ENCODE assay signal across 8 mouse cellular contexts in the genomic region with DNA sequence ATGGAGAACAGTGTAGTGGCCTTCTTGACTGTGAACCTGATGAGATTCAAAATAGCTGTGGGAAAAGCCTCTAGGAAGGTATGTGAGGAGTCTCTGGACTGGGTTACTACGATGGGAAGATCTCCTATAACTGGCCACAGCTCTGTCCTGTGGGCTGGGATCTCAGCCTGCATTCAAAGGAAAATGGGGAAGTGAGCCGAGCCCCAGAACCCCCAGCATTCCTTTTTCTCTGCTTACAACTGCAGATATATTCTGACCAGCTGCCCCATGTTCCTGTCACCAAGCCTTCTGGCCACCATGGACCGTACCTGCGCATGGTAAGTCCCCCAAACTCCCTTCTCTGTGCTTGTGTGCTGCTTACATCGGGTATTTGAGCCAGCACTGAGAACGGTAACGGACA. TPM values are rescaled to one million over a fixed set of nuclear protein-coding genes. Genes with fewer than 3 reads are reported as not detected.
DNase-seq lines count a peak whose midpoint lies in the region; ATAC-seq and TF ChIP-seq lines count a peak whose summit lies in the region.

Ntpcr (plus strand) TSS at position 218 of the 400 bp plus-strand sequence.

- H3K27ac ChIP-seq in lung, postnatal 0 days (ENCODE audit: low read length) = no peak within 1 kb of the TSS
- H3K27ac ChIP-seq in embryonic fibroblast, embryonic 13.5 days (ENCODE audit: insufficient read depth, low read length) = no peak within 1 kb of the TSS
- H3K27ac ChIP-seq in limb, embryonic 11.5 days (replicated peaks; ENCODE audit: low read depth, low read length) = no peak within 1 kb of the TSS
- no peak within 1 kb of the TSS for H3K27ac ChIP-seq in neural tube, embryonic 15.5 days (replicated peaks)

- no peak for TF ChIP-seq EP300 in lung, postnatal 0 days (IDR thresholded peaks at IDR 0.05)

- no peak for DNase-seq in lung, postnatal 0 days (ENCODE audit: low spot score)
- no peak for DNase-seq in lung, postnatal 25 days (ENCODE audit: low spot score)
- no peak for DNase-seq in heart, postnatal 14 days
- no peak for DNase-seq in limb, embryonic 11.5 days (ENCODE audit: low spot score)
- DNase-seq in right cerebral cortex, postnatal 14 days = no peak
- DNase-seq in spleen, postnatal 14 days (ENCODE audit: low spot score in 2 of 2) = no peak

- no peak within 1 kb of the TSS for H3K4me3 ChIP-seq in lung, postnatal 0 days (ENCODE audit: low read depth, low read length)
- no peak within 1 kb of the TSS for H3K4me3 ChIP-seq in embryonic fibroblast, embryonic 13.5 days (ENCODE audit: insufficient read depth, low read length)
- H3K4me3 ChIP-seq in limb, embryonic 11.5 days (ENCODE audit: low read depth, low read length) = no peak within 1 kb of the TSS
- no peak within 1 kb of the TSS for H3K4me3 ChIP-seq in neural tube, embryonic 15.5 days (replicated peaks)

- no peaks in the 10 kb centered on the region for H3K27me3 ChIP-seq in lung, postnatal 0 days (replicated peaks; ENCODE audit: insufficient read depth, low read length)
- no peaks in the 10 kb centered on the region for H3K27me3 ChIP-seq in limb, embryonic 11.5 days (ENCODE audit: control insufficient read depth, insufficient read depth, low read length)
- no peaks in the 10 kb centered on the region for H3K27me3 ChIP-seq in neural tube, embryonic 15.5 days (replicated peaks)

- H3K9ac ChIP-seq in lung, postnatal 0 days (replicated peaks; ENCODE audit: low read depth) = no peak within 1 kb of the TSS
- H3K9ac ChIP-seq in limb, embryonic 11.5 days (ENCODE audit: low read length) = no peak within 1 kb of the TSS
- H3K9ac ChIP-seq in neural tube, embryonic 15.5 days (replicated peaks) = no peak within 1 kb of the TSS

- no peak for TF ChIP-seq POLR2A in embryonic fibroblast, embryonic 13.5 days (IDR thresholded peaks at IDR 0.05; ENCODE audit: low read depth, low read length)

- H3K4me1 ChIP-seq in lung, postnatal 0 days (ENCODE audit: insufficient read depth, low read depth, low read length) = no peaks in the 10 kb centered on the region
- H3K4me1 ChIP-seq in embryonic fibroblast, embryonic 13.5 days (ENCODE audit: control insufficient read depth, insufficient read depth, low read length) = no peaks in the 10 kb centered on the region
- H3K4me1 ChIP-seq in limb, embryonic 11.5 days (ENCODE audit: control insufficient read depth, insufficient read depth, low read length) = peaks cover 6% of the 10 kb centered on the region
- H3K4me1 ChIP-seq in neural tube, embryonic 15.5 days = peaks cover 15% of the 10 kb centered on the region

- no peaks in the 10 kb centered on the region for H3K36me3 ChIP-seq in lung, postnatal 0 days (ENCODE audit: insufficient read depth, low read length)
- H3K36me3 ChIP-seq in limb, embryonic 11.5 days (ENCODE audit: control insufficient read depth, insufficient read depth, low read length) = no peaks in the 10 kb centered on the region
- H3K36me3 ChIP-seq in neural tube, embryonic 15.5 days = no peaks in the 10 kb centered on the region

- ATAC-seq in lung, postnatal 0 days = no peak
- no peak for ATAC-seq in limb, embryonic 11.5 days (ENCODE audit: insufficient number of reproducible peaks, low FRiP score, low TSS enrichment, low read depth)
- no peak for ATAC-seq in neural tube, embryonic 15.5 days (ENCODE audit: low FRiP score)

- WGBS in lung, postnatal 0 days = 68% methylated on average over 7 of the region's 7 CpGs
- WGBS in limb, embryonic 11.5 days = 84% methylated on average over 7 of the region's 7 CpGs
- WGBS in neural tube, embryonic 15.5 days = 83% methylated on average over 7 of the region's 7 CpGs

- H3K4me2 ChIP-seq in lung, postnatal 0 days (replicated peaks; ENCODE audit: low read depth, low read length) = no peak within 1 kb of the TSS
- H3K4me2 ChIP-seq in limb, embryonic 11.5 days (ENCODE audit: low read depth, severe bottlenecking) = no peak within 1 kb of the TSS
- H3K4me2 ChIP-seq in neural tube, embryonic 15.5 days = no peak within 1 kb of the TSS

- TF ChIP-seq CTCF in lung, postnatal 0 days (IDR thresholded peaks at IDR 0.05) = no peak
- TF ChIP-seq CTCF in embryonic fibroblast, embryonic 13.5 days (IDR thresholded peaks at IDR 0.05; ENCODE audit: borderline replicate concordance, insufficient read depth, low read length) = no peak

- no peaks in the 10 kb centered on the region for H3K9me3 ChIP-seq in lung, postnatal 0 days (ENCODE audit: low read length)
- H3K9me3 ChIP-seq in limb, embryonic 11.5 days (ENCODE audit: control insufficient read depth, low read length) = no peaks in the 10 kb centered on the region
- no peaks in the 10 kb centered on the region for H3K9me3 ChIP-seq in neural tube, embryonic 15.5 days (replicated peaks)

- intact Hi-C loops in heart, postnatal 14 days (cut with DNase I) = loop anchor here (5.0 kb wide), 1 partner anchor 57 kb away; no protein-coding TSS in a partner anchor

RNA-seq across cellular contexts. Expression of gene Ntpcr, which starts in this region (rescaled TPM):
- 31.2 and 34.0 TPM in 2 replicates for polyA plus RNA-seq in lung, postnatal 0 days (2015; fragmentation: Nextera tagmentation; extraction: Ambion mirVana)
- polyA plus RNA-seq in embryonic fibroblast, embryonic 13.5 days (2011; ENCODE audit: insufficient read length, low read depth, missing spikeins) = 16.5 and 21.2 TPM in 2 replicates
- total RNA-seq in heart, postnatal 14 days (2021) = 10 to 100 TPM; 15.9 to 17.8 TPM
- polyA plus RNA-seq in limb, embryonic 11.5 days (2014; fragmentation: Nextera tagmentation; extraction: Ambion mirVana) = 17.3 and 22.0 TPM in 2 replicates
- polyA plus RNA-seq in neural tube, embryonic 15.5 days (2015; fragmentation: Nextera tagmentation; extraction: Ambion mirVana) = 33.1 and 36.9 TPM in 2 replicates
